In genomic region chr2:84886821-84887281, GRCm38 (mm10) we compare ENCODE assay signal across 8 mouse cellular contexts. TPM values are rescaled to one million over a fixed set of nuclear protein-coding genes. Genes with fewer than 3 reads are reported as not detected.
DNase-seq lines count a peak whose midpoint lies in the region; ATAC-seq and TF ChIP-seq lines count a peak whose summit lies in the region.

No protein-coding gene starts in this region.

- peak; percentile 29; the same call in 1 of the 2 replicates for TF ChIP-seq POLR2A in cortical plate, adult 2 months (IDR thresholded peaks at IDR 0.05; ENCODE audit: extremely low read depth, insufficient read depth, low read length)
- TF ChIP-seq POLR2A in limb, embryonic 14.5 days (IDR thresholded peaks at IDR 0.05; ENCODE audit: borderline replicate concordance, extremely low read depth, insufficient read depth, insufficient read length), result no peak

- under 1% methylated on average over 23 of the region's 39 CpGs for WGBS in heart, embryonic 16.5 days
- under 1% methylated on average over 22 of the region's 39 CpGs for WGBS in limb, embryonic 14.5 days

- H3K36me3 ChIP-seq in heart, embryonic 16.5 days (ENCODE audit: control insufficient read depth, insufficient read depth), result no peaks in the 10 kb centered on the region
- H3K36me3 ChIP-seq in limb, embryonic 14.5 days (ENCODE audit: control insufficient read depth, insufficient read depth, low read length), result no peaks in the 10 kb centered on the region

- TF ChIP-seq CTCF in left cerebral cortex, adult 2 months (IDR thresholded peaks at IDR 0.05), result no peak
- TF ChIP-seq CTCF in cortical plate, adult 2 months (IDR thresholded peaks at IDR 0.05; ENCODE audit: extremely low read depth, insufficient read depth, low read length), result no peak

- peak overlapping the region; percentile 91 for H3K27ac ChIP-seq in left cerebral cortex, adult 2 months
- 0 out of 2 replicates have a peak overlapping the region, but pooled peaks have one; percentile 69 for H3K27ac ChIP-seq in cortical plate, adult 2 months (ENCODE audit: insufficient read depth, low read length)
- H3K27ac ChIP-seq in heart, embryonic 16.5 days (ENCODE audit: low read length), result no peak overlapping the region
- no peak overlapping the region for H3K27ac ChIP-seq in limb, embryonic 14.5 days (replicated peaks; ENCODE audit: low read depth, low read length)

- 0 out of 2 replicates have a peak, but pooled peaks cover 1% of the 10 kb centered on the region for H3K4me1 ChIP-seq in cortical plate, adult 2 months (ENCODE audit: control insufficient read depth, insufficient read depth, low read length)
- peaks cover 26% of the 10 kb centered on the region for H3K4me1 ChIP-seq in heart, embryonic 16.5 days (ENCODE audit: control insufficient read depth, insufficient read depth, low read length)
- peaks cover 9% of the 10 kb centered on the region for H3K4me1 ChIP-seq in limb, embryonic 14.5 days (ENCODE audit: control insufficient read depth, insufficient read depth, low read length)

- H3K9me3 ChIP-seq in heart, embryonic 16.5 days (replicated peaks; ENCODE audit: control insufficient read depth, low read length), result no peaks in the 10 kb centered on the region
- H3K9me3 ChIP-seq in limb, embryonic 14.5 days (ENCODE audit: control insufficient read depth, low read length), result no peaks in the 10 kb centered on the region

- peak overlapping the region; percentile 90 for H3K4me2 ChIP-seq in heart, embryonic 16.5 days (ENCODE audit: low read depth, low read length)
- peak overlapping the region; percentile 85 for H3K4me2 ChIP-seq in limb, embryonic 14.5 days (replicated peaks; ENCODE audit: low read depth, low read length, severe bottlenecking)

- peak overlapping the region; percentile 66 for H3K9ac ChIP-seq in heart, embryonic 16.5 days (ENCODE audit: low read length)
- peak overlapping the region; percentile 44 for H3K9ac ChIP-seq in limb, embryonic 14.5 days (ENCODE audit: low read depth, low read length, severe bottlenecking)

- intact Hi-C loops in left cerebral cortex, adult 2 months (cut with DNase I), result loop anchor here (10.0 kb wide), 1 partner anchor 332 kb away; no protein-coding TSS in a partner anchor

- ATAC-seq in heart, embryonic 16.5 days (replicated peaks; ENCODE audit: extremely low read depth, insufficient read depth, low FRiP score), result no peak
- ATAC-seq in limb, embryonic 14.5 days (ENCODE audit: low FRiP score, low read depth), result peak; percentile 59; the same call in 1 of the 2 replicates

- peak in 1 of 2 experiments; percentile 46 for DNase-seq in left cerebral cortex, adult 2 months (ENCODE audit: extremely low spot score in 1 of 2, low spot score in 2 of 2)
- no peak for DNase-seq in left cerebral cortex, adult 9 months (ENCODE audit: low spot score in 2 of 2)
- DNase-seq in limb, embryonic 14.5 days (ENCODE audit: low spot score), result peak; percentile 59
- peak; percentile 79 for DNase-seq in neural tube, embryonic 10.5 days (ENCODE audit: extremely low spot score, low spot score)
- DNase-seq in c-Kit-positive CD71-positive TER-119-positive erythroid progenitor cells, embryonic 14.5 days (ENCODE audit: low spot score), result no peak
- DNase-seq in urinary bladder, adult 18-20 months (ENCODE audit: low spot score in 2 of 2), result no peak

- peaks cover 62% of the 10 kb centered on the region for H3K27me3 ChIP-seq in heart, embryonic 16.5 days (ENCODE audit: control insufficient read depth, insufficient read depth, low read length)
- peaks cover 79% of the 10 kb centered on the region for H3K27me3 ChIP-seq in limb, embryonic 14.5 days (ENCODE audit: control insufficient read depth, insufficient read depth, low read length)

- peak overlapping the region; percentile 81 for H3K4me3 ChIP-seq in left cerebral cortex, adult 2 months
- peak overlapping the region; percentile 67 for H3K4me3 ChIP-seq in cortical plate, adult 2 months (ENCODE audit: insufficient read depth, low read length)
- H3K4me3 ChIP-seq in heart, embryonic 16.5 days (ENCODE audit: low read length), result peak overlapping the region; percentile 62
- H3K4me3 ChIP-seq in limb, embryonic 14.5 days (replicated peaks; ENCODE audit: low read length), result peak overlapping the region; percentile 61

RNA-seq across cellular contexts. Expression of gene Rtn4rl2, which starts 0.3 kb away (rescaled TPM):
- 100 to 1,000 TPM in 1 of 2 experiments, 10 to 100 TPM in 1; 99.5 to 113 TPM for total RNA-seq in left cerebral cortex, adult 2 months (2021)
- polyA plus RNA-seq in cortical plate, adult 2 months (2012; rRNA removed), result 73.3 and 76.9 TPM in 2 replicates
- polyA plus RNA-seq in heart, embryonic 16.5 days (2015; fragmentation: Nextera tagmentation; extraction: Ambion mirVana), result 1.5 and 1.7 TPM in 2 replicates
- polyA plus RNA-seq in limb, embryonic 14.5 days (2012; rRNA removed), result 4.5 and 6.5 TPM in 2 replicates
- polyA plus RNA-seq in limb, embryonic 14.5 days (2014; fragmentation: Nextera tagmentation; extraction: Ambion mirVana), result 1.5 and 1.9 TPM in 2 replicates

RNA-seq across cellular contexts. Expression of gene Slc43a1, which starts 48.2 kb away (rescaled TPM):
- under 1 TPM; 0.27 to 0.30 TPM for total RNA-seq in left cerebral cortex, adult 2 months (2021)
- polyA plus RNA-seq in cortical plate, adult 2 months (2012; rRNA removed), result 0.13 and 0.52 TPM in 2 replicates
- 8.0 and 8.7 TPM in 2 replicates for polyA plus RNA-seq in heart, embryonic 16.5 days (2015; fragmentation: Nextera tagmentation; extraction: Ambion mirVana)
- polyA plus RNA-seq in limb, embryonic 14.5 days (2012; rRNA removed), result 25.8 and 35.9 TPM in 2 replicates
- polyA plus RNA-seq in limb, embryonic 14.5 days (2014; fragmentation: Nextera tagmentation; extraction: Ambion mirVana), result 15.5 and 18.5 TPM in 2 replicates

RNA-seq across cellular contexts. Expression of gene Slc43a3, which starts 49.5 kb away (rescaled TPM):
- under 1 TPM in 1 of 2 experiments, not detected in 1; 0.14 TPM for total RNA-seq in left cerebral cortex, adult 2 months (2021)
- 0.68 and 0.92 TPM in 2 replicates for polyA plus RNA-seq in cortical plate, adult 2 months (2012; rRNA removed)
- polyA plus RNA-seq in heart, embryonic 16.5 days (2015; fragmentation: Nextera tagmentation; extraction: Ambion mirVana), result 42.5 and 43.6 TPM in 2 replicates
- 73.2 and 85.5 TPM in 2 replicates for polyA plus RNA-seq in limb, embryonic 14.5 days (2012; rRNA removed)
- polyA plus RNA-seq in limb, embryonic 14.5 days (2014; fragmentation: Nextera tagmentation; extraction: Ambion mirVana), result 32.1 and 34.9 TPM in 2 replicates

Comparison
In these comparisons a context has a peak if more than half of its experiments do, and no peak if none do; other contexts are left out.
1. DNase-seq: peak in limb, embryonic 14.5 days (single experiment) and neural tube, embryonic 10.5 days (single experiment); none in left cerebral cortex, adult 9 months (0 of 2), c-Kit-positive CD71-positive TER-119-positive erythroid progenitor cells, embryonic 14.5 days (single experiment) and urinary bladder, adult 18-20 months (0 of 2).
2. H3K27ac ChIP-seq: peak in left cerebral cortex, adult 2 months (single experiment) and cortical plate, adult 2 months (single experiment); none in heart, embryonic 16.5 days (single experiment) and limb, embryonic 14.5 days (single experiment).
3. RNA of gene Slc43a3, which starts 49.5 kb away (polyA plus RNA-seq): 32.1 to 85.5 TPM in limb, embryonic 14.5 days and 42.5 to 43.6 TPM in heart, embryonic 16.5 days; 0.68 to 0.92 TPM in cortical plate, adult 2 months; every median in the first group is over 10 times any median in the second.
4. Peak in every context shown above with its lines, with median percentiles within 50 percentile points of each other: H3K4me3 ChIP-seq.